Comparison of ENCODE assay signal across 8 mouse cellular contexts in the genomic region with DNA sequence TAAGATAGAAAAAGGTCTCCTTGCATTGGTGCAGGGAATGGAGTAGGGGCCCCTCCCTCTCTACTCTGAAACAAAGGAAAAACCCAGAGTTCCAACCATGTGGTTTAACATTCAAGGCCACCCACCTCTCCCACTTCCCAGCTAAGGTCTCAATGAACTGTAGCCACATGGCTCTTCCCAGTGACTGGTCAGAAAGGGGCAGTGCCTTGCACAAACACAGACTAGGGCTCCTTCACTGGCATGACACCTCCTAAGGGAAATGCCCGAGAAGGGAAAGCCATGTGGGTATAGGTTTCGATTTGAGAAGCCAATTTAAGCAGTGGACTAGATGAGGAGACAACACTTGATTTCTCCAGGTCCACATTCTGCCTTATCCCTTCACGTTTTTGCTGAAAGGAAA. TPM values are rescaled to one million over a fixed set of nuclear protein-coding genes. Genes with fewer than 3 reads are reported as not detected.
DNase-seq lines count a peak whose midpoint lies in the region; ATAC-seq and TF ChIP-seq lines count a peak whose summit lies in the region.

No protein-coding gene starts in this region.

- TF ChIP-seq CTCF in heart, adult 2 months (IDR thresholded peaks at IDR 0.05) = no peak

- peak overlapping the region; percentile 90 for H3K4me2 ChIP-seq in forebrain, embryonic 14.5 days (ENCODE audit: low read length)
- peak overlapping the region; percentile 99 for H3K4me2 ChIP-seq in liver, embryonic 15.5 days

- no peak for TF ChIP-seq EP300 in heart, adult 2 months (IDR thresholded peaks at IDR 0.05; ENCODE audit: insufficient read depth, low read depth, low read length)

- H3K4me3 ChIP-seq in heart, adult 2 months = peak overlapping the region; percentile 71
- peak overlapping the region; percentile 78 for H3K4me3 ChIP-seq in forebrain, embryonic 14.5 days (ENCODE audit: low read depth, low read length)
- H3K4me3 ChIP-seq in liver, embryonic 15.5 days (replicated peaks) = no peak overlapping the region

- DNase-seq in heart, adult 2 months = no peak
- DNase-seq in heart, postnatal 25 days (ENCODE audit: low spot score) = no peak
- peak; percentile 33 for DNase-seq in ES-CJ7 (ENCODE audit: low read depth, low spot score)
- no peak for DNase-seq in forebrain, embryonic 14.5 days (ENCODE audit: low spot score)
- no peak for DNase-seq in frontal cortex, postnatal 25 days (ENCODE audit: low spot score in 2 of 2)
- DNase-seq in left cerebral cortex, postnatal 14 days (ENCODE audit: low spot score in 2 of 2) = no peak
- DNase-seq in right cerebral cortex, postnatal 25 days = no peak

- H3K79me2 ChIP-seq in heart, adult 2 months (replicated peaks; ENCODE audit: control insufficient read depth, insufficient read depth, low read length) = peaks cover 2% of the 10 kb centered on the region

- no peak for TF ChIP-seq POLR2A in heart, adult 2 months (IDR thresholded peaks at IDR 0.05; ENCODE audit: insufficient read depth, low read depth, low read length)

- H3K9ac ChIP-seq in heart, adult 2 months (ENCODE audit: low read depth, low read length) = no peak overlapping the region
- peak overlapping the region; percentile 86 for H3K9ac ChIP-seq in forebrain, embryonic 14.5 days (ENCODE audit: low read length)
- H3K9ac ChIP-seq in liver, embryonic 15.5 days = no peak overlapping the region

- no peaks in the 10 kb centered on the region for H3K27me3 ChIP-seq in heart, adult 2 months (ENCODE audit: control insufficient read depth, insufficient read depth, low read length)
- no peaks in the 10 kb centered on the region for H3K27me3 ChIP-seq in forebrain, embryonic 14.5 days (replicated peaks; ENCODE audit: control insufficient read depth, insufficient read depth, low read length)
- no peaks in the 10 kb centered on the region for H3K27me3 ChIP-seq in liver, embryonic 15.5 days

- no peak for ATAC-seq in forebrain, embryonic 14.5 days
- no peak for ATAC-seq in liver, embryonic 15.5 days (ENCODE audit: insufficient read depth)

- peaks cover 32% of the 10 kb centered on the region for H3K36me3 ChIP-seq in heart, adult 2 months (ENCODE audit: control insufficient read depth, insufficient read depth, low read length)
- H3K36me3 ChIP-seq in forebrain, embryonic 14.5 days (ENCODE audit: control insufficient read depth, insufficient read depth, low read length) = no peaks in the 10 kb centered on the region
- H3K36me3 ChIP-seq in liver, embryonic 15.5 days (replicated peaks) = no peaks in the 10 kb centered on the region

- 28% methylated on average over 3 of the region's 3 CpGs for WGBS in heart, adult 2 months
- WGBS in forebrain, embryonic 14.5 days = 35% methylated on average over 3 of the region's 3 CpGs
- WGBS in liver, embryonic 15.5 days (ENCODE audit: insufficient replicate concordance) = 52% methylated on average over 3 of the region's 3 CpGs

- H3K27ac ChIP-seq in heart, adult 2 months = no peak overlapping the region
- H3K27ac ChIP-seq in forebrain, embryonic 14.5 days (ENCODE audit: low read depth, low read length) = no peak overlapping the region
- H3K27ac ChIP-seq in liver, embryonic 15.5 days (replicated peaks) = no peak overlapping the region

- intact Hi-C loops in heart, adult 2 months (cut with DNase I) = loop anchor here (2.0 kb wide), 1 partner anchor 41 kb away; no protein-coding TSS in a partner anchor
- intact Hi-C loops in heart, postnatal 25 days (cut with DNase I) = loop anchor here (2.0 kb wide), 1 partner anchor 161 kb away; no protein-coding TSS in a partner anchor
- intact Hi-C loops in left cerebral cortex, postnatal 14 days (cut with DNase I) = no loop called here

- H3K4me1 ChIP-seq in heart, adult 2 months (ENCODE audit: control insufficient read depth, insufficient read depth, low read length) = peaks cover 10% of the 10 kb centered on the region
- peaks cover 33% of the 10 kb centered on the region for H3K4me1 ChIP-seq in forebrain, embryonic 14.5 days (ENCODE audit: control insufficient read depth, insufficient read depth, low read length)
- H3K4me1 ChIP-seq in liver, embryonic 15.5 days (replicated peaks) = peaks cover 43% of the 10 kb centered on the region

- H3K9me3 ChIP-seq in forebrain, embryonic 14.5 days (replicated peaks; ENCODE audit: control insufficient read depth, low read length) = no peaks in the 10 kb centered on the region
- no peaks in the 10 kb centered on the region for H3K9me3 ChIP-seq in liver, embryonic 15.5 days (replicated peaks)

RNA-seq across cellular contexts. Expression of a gene that starts 3.4 kb away (rescaled TPM):
- total RNA-seq in heart, adult 2 months (2021) = 10 to 100 TPM; 15.9 to 20.5 TPM
- 15.2 and 16.9 TPM in 2 replicates for polyA plus RNA-seq in heart, adult 2 months (2012; rRNA removed)
- 10 to 100 TPM; 22.8 to 24.3 TPM for total RNA-seq in heart, postnatal 25 days (2021)
- polyA plus RNA-seq in forebrain, embryonic 14.5 days (2014; fragmentation: Nextera tagmentation; extraction: Ambion mirVana) = 15.3 and 22.4 TPM in 2 replicates
- polyA plus RNA-seq in liver, embryonic 15.5 days (2015; fragmentation: Nextera tagmentation; extraction: Ambion mirVana) = 3.8 and 4.3 TPM in 2 replicates
- total RNA-seq in left cerebral cortex, postnatal 14 days (2021) = 100 to 1,000 TPM; 101 to 106 TPM

RNA-seq across cellular contexts. Expression of a gene that starts 3.9 kb away (rescaled TPM):
- total RNA-seq in heart, adult 2 months (2021) = under 1 TPM; 0.73 to 0.78 TPM
- polyA plus RNA-seq in heart, adult 2 months (2012; rRNA removed) = 0.18 and 0.29 TPM in 2 replicates
- total RNA-seq in heart, postnatal 25 days (2021) = under 1 TPM; 0.73 to 0.88 TPM
- 2.3 and 2.7 TPM in 2 replicates for polyA plus RNA-seq in forebrain, embryonic 14.5 days (2014; fragmentation: Nextera tagmentation; extraction: Ambion mirVana)
- 1.3 and 1.5 TPM in 2 replicates for polyA plus RNA-seq in liver, embryonic 15.5 days (2015; fragmentation: Nextera tagmentation; extraction: Ambion mirVana)
- total RNA-seq in left cerebral cortex, postnatal 14 days (2021) = 1 to 10 TPM in 1 of 2 experiments, under 1 TPM in 1; 0.99 to 2.1 TPM

Comparison
In these comparisons a context has a peak if more than half of its experiments do, and no peak if none do; other contexts are left out.
1. RNA of a gene that starts 3.4 kb away (total RNA-seq): 101 to 106 TPM in left cerebral cortex, postnatal 14 days; 22.8 to 24.3 TPM in heart, postnatal 25 days and 15.9 to 20.5 TPM in heart, adult 2 months; every median in the first group is over 4 times any median in the second.